Mouse (Mus musculus) midbrain, embryonic 15.5 days (tissue): Measurements from ENCODE around the gene Cybb. TPM values are rescaled to one million over a fixed set of nuclear protein-coding genes. Genes with fewer than 3 reads are reported as not detected.
"Not testable (repeated sequence)": the region's sequence is repeated elsewhere in the genome, so short reads cannot be mapped to it uniquely, and the experiment has no call there.

Experiments used
- ATAC-seq: fragments of 200-750 bp; cut with Nextera tagmentation; replicated peaks from 2 replicates; pipeline ENCODE4 v1.8.0; 2017; ENCODE audit warnings: moderate TSS enrichment
- H3K27ac ChIP-seq: fragments of 300-500 bp; sonication (generic); 2 replicates; pipeline ENCODE4 v1.5.1; 2015; ENCODE audit warnings: mild to moderate bottlenecking, inconsistent platforms
- H3K27me3 ChIP-seq: fragments of 300-500 bp; sonication (generic); replicated peaks from 2 replicates; pipeline ENCODE4 v1.6.1; 2015; ENCODE audit warnings: inconsistent platforms
- H3K36me3 ChIP-seq: fragments of 300-500 bp; sonication (generic); replicated peaks from 2 replicates; pipeline ENCODE4 v1.6.1; 2015; ENCODE audit warnings: inconsistent platforms
- H3K4me1 ChIP-seq: fragments of 300-500 bp; sonication (generic); 2 replicates; pipeline ENCODE4 v1.6.1; 2015; ENCODE audit warnings: inconsistent platforms
- H3K4me2 ChIP-seq: fragments of 300-500 bp; sonication (generic); 2 replicates; pipeline ENCODE4 v1.6.1; 2015; ENCODE audit warnings: inconsistent platforms, mild to moderate bottlenecking, moderate library complexity
- H3K4me3 ChIP-seq: fragments of 300-500 bp; sonication (generic); 2 replicates; pipeline ENCODE4 v1.5.1; 2015; ENCODE audit warnings: mild to moderate bottlenecking, inconsistent platforms
- H3K9ac ChIP-seq: fragments of 300-500 bp; sonication (generic); 2 replicates; pipeline ENCODE4 v1.6.1; 2015; ENCODE audit warnings: mild to moderate bottlenecking, inconsistent platforms
- H3K9me3 ChIP-seq: fragments of 300-500 bp; sonication (generic); 2 replicates; pipeline ENCODE4 v1.6.1; 2016; ENCODE audit warnings: inconsistent platforms
- WGBS: fragments of 180-500 bp; shearing (Covaris S2); methylation state at CpG from one replicate; pipeline ENCODE4 v1.1.7; 2015; ENCODE audit warnings: mixed read lengths; 5-methylcytosine and 5-hydroxymethylcytosine counted together
- polyA plus RNA-seq: library from polyadenylated mRNA; unstranded; fragments of >200 nt; fragmentation: Nextera tagmentation; extraction: Ambion mirVana; gene quantifications from 2 replicates; pipeline ENCODE4 v1.2.1, GENCODE M21; 2015

Gene Cybb
- polyA plus RNA-seq: 0.89 and 0.97 TPM in 2 replicates

DNA sequence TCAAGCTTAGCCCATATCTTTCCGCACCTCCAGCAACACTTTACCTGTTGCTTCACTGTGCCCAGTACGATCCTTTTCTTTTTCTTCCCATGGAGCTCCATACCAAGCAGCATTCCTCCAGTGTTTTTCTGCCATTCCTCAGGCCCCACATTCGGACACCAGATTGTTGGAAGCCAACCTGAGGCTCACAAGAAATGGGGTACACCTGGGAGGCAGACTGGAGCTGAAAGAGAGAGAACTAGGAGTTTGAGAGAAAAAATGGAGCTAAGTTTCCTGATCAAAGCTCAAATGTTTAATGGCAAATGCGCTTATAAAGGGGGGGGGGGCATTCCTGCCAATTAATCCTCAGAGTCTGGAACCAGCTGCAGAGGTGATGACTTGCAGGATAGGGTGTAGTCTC, at the start of gene Cybb:
Gene Cybb (minus strand): TSS at position 101 of the 400 bp plus-strand sequence.
- Histone ChIP-seq H3K9ac (no peak within 1 kb of the TSS), H3K27ac (no peak within 1 kb of the TSS), H3K27me3 (no peaks in the 10 kb centered on the region), H3K4me3 (no peak within 1 kb of the TSS), H3K9me3 (no peaks in the 10 kb centered on the region), H3K36me3 (no peaks in the 10 kb centered on the region), H3K4me2 (no peak within 1 kb of the TSS), H3K4me1 (no peaks in the 10 kb centered on the region)
- WGBS: 75% methylated on average over 4 of the region's 4 CpGs
- no peak for ATAC-seq

DNA sequence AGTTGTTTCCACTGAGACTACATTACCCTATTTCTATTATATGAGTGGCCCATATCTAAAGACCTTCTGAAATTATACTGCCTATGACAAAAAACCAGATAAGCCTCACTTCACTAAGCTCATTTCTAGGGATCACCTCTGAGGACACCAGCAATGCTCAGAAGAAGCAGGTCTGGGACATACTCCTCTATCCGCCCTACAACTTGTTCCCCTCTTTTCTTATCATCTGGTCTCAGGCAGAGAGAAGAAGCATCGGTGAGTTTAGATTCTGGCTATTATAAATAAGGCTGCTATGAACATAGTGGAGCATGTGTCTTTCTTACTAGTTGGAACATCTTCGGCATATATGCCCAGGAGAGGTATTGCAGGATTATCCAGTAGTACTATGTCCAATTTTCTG, 49.3 kb upstream of the Cybb start:
- WGBS: 84% methylated on average over 3 of the region's 3 CpGs
- ATAC-seq: no peak
- no peak overlapping the region for H3K27ac ChIP-seq
- H3K27me3 ChIP-seq: no peaks in the 10 kb centered on the region
- H3K4me2 ChIP-seq: no peak overlapping the region
- no peak overlapping the region for H3K9ac ChIP-seq
- H3K4me3 ChIP-seq: no peak overlapping the region
- no peaks in the 10 kb centered on the region for H3K36me3 ChIP-seq
- H3K9me3 ChIP-seq: no peaks in the 10 kb centered on the region
- no peaks in the 10 kb centered on the region for H3K4me1 ChIP-seq

- not testable (repeated sequence) for H3K36me3 ChIP-seq, H3K9ac ChIP-seq, H3K27me3 ChIP-seq, H3K4me2 ChIP-seq, ATAC-seq, H3K4me1 ChIP-seq, H3K9me3 ChIP-seq, H3K4me3 ChIP-seq, H3K27ac ChIP-seq
- 40% methylated on average over 2 of the region's 2 CpGs for WGBS
These were observed 32.4 kb upstream of the Cybb start for GRCm38 (mm10) chrX:9519969-9520368.

DNA sequence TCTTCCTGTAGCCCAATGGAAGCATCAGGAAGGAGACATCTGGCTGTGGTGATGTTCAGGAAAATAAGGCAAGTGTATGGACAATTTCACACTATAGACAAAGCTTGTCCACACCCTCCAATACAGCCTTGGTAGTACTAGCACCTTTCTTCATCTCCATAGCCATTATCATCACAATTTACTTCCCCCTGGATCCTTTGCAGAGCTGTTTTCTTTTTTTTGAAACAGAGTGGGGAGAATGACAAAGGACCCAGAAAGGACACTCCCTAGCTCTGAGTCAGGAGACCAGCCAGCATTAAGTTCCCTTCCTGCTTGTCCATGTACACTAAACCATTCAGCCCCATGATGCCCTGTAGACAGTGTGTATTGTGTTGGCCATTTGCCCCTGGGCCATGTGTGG, 30.0 kb upstream of the Cybb start:
- H3K4me3 ChIP-seq, H3K36me3 ChIP-seq, ATAC-seq, H3K27ac ChIP-seq, H3K4me2 ChIP-seq, H3K9me3 ChIP-seq, H3K27me3 ChIP-seq, H3K9ac ChIP-seq, H3K4me1 ChIP-seq: not testable (repeated sequence)

DNA sequence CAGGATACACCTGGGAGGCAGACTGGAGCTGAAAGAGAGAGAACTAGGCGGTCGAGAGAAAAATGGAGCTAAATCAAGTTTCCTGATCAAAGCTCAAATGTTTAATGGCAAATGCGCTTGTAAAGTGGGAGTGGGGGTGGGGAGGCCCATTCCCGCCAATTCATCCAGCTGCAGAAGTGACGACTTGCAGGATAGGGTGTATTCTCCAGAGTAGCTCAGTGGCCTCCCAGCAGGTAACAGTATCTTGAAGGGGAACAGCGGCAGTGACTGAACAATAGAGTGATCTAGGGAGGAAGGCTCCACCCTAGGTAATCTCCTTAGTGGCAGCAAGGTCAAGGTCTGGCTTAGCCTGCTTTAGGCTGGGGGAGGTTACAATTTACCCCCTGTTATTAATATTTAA, 12.5 kb downstream of the Cybb start:
- H3K4me3 ChIP-seq, H3K4me1 ChIP-seq, H3K4me2 ChIP-seq, ATAC-seq, H3K27ac ChIP-seq, H3K27me3 ChIP-seq, H3K9ac ChIP-seq, H3K9me3 ChIP-seq, H3K36me3 ChIP-seq: not testable (repeated sequence)
- 74% methylated on average over 6 of the region's 6 CpGs for WGBS

DNA sequence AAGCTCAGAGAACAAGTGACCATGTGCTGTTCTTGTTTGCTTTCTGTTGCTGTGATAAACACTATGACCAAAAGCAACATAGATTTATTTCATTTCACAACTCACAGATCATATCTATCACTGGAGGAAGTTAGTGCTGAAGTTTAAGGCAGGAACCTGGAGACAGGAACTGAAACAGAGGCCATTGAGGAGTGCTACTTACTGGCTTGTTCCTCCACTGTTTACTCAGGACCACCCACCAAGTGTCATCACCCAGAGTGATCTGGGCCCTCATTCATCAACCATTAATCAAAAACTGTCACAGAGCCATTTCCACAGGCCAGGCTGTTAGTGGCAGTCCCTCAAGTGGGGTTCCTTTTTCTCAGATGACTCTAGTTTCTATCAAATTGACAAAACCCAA, 13.1 kb downstream of the Cybb start:
- Histone ChIP-seq H3K36me3 (no peaks in the 10 kb centered on the region), H3K27me3 (no peaks in the 10 kb centered on the region), H3K27ac (no peak overlapping the region)

DNA sequence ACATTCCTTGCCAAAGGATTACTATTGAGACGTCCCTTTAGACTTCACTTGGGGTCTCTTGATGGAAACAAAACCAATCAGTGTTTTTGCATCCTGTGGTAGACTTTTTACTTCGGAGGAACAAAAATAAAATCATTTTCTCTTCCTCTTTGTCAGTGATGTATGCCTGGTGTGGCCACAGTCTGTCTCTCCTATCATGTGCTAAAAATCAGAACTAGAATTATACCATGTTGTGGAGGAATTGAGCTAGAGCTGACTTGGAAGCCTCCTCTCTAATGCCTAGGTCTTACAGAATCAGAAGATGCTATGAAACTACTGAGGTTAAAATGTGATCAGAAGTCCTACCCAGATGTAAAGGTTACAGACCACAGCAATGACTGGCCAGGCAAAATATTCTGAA, 13.8 kb downstream of the Cybb start:
- Histone ChIP-seq H3K9ac (no peak overlapping the region), H3K4me1 (no peaks in the 10 kb centered on the region), H3K27me3 (no peaks in the 10 kb centered on the region), H3K4me2 (no peak overlapping the region), H3K4me3 (no peak overlapping the region), H3K36me3 (no peaks in the 10 kb centered on the region), H3K9me3 (no peaks in the 10 kb centered on the region), H3K27ac (no peak overlapping the region)
- no peak for ATAC-seq
- 74% methylated on average over 2 of the region's 2 CpGs for WGBS

More for the DNA sequence above, 13.1 kb downstream of the Cybb start:
- Histone ChIP-seq H3K4me3 (no peak overlapping the region), H3K4me2 (no peak overlapping the region), H3K9me3 (no peaks in the 10 kb centered on the region), H3K4me1 (no peaks in the 10 kb centered on the region), H3K9ac (no peak overlapping the region)
- ATAC-seq: no peak

DNA sequence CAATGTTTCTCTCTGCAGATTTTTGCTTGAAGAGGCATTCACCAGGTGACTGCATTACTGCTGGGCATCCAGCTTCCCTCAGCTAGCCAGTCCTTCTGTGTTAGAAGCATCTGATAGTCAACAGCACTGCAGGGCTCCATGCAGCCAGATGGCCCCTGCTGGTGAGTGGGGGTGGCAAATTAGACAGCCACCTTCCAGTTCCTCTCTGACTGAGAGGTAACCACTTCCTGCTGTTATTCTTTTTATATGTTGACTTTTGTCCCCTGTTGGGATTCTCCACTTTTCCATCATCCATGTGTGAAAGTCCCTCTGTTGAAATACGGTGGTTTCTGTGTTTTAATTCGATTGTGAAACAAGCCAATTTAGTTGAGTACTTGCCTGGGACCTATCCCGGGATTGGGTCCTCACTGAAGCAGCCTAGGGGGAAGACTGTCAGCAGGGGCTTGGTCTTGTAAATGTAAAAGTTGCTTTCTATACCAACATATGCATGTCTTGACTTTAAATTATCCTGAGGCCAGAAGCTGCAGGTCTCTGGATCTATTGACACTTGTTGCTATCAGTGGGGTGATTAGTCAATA, 16.7 kb downstream of the Cybb start:
- no peak for ATAC-seq
- H3K27ac ChIP-seq: no peak overlapping the region

GRCm38 (mm10) chrX:9469100-9469499, 18.5 kb downstream of the Cybb start:
- no peak overlapping the region for H3K4me2 ChIP-seq
- no peak overlapping the region for H3K9ac ChIP-seq
- no peaks in the 10 kb centered on the region for H3K4me1 ChIP-seq
- no peak overlapping the region for H3K4me3 ChIP-seq
- ATAC-seq: no peak
- no peak overlapping the region for H3K27ac ChIP-seq
- H3K9me3 ChIP-seq: no peaks in the 10 kb centered on the region
- H3K27me3 ChIP-seq: no peaks in the 10 kb centered on the region
- no peaks in the 10 kb centered on the region for H3K36me3 ChIP-seq

More for the DNA sequence above, 16.7 kb downstream of the Cybb start:
- Histone ChIP-seq H3K4me1 (no peaks in the 10 kb centered on the region), H3K27me3 (no peaks in the 10 kb centered on the region), H3K9me3 (no peaks in the 10 kb centered on the region), H3K9ac (no peak overlapping the region), H3K4me2 (no peak overlapping the region), H3K4me3 (no peak overlapping the region), H3K36me3 (no peaks in the 10 kb centered on the region)
- WGBS: 43% methylated on average over 3 of the region's 3 CpGs

DNA sequence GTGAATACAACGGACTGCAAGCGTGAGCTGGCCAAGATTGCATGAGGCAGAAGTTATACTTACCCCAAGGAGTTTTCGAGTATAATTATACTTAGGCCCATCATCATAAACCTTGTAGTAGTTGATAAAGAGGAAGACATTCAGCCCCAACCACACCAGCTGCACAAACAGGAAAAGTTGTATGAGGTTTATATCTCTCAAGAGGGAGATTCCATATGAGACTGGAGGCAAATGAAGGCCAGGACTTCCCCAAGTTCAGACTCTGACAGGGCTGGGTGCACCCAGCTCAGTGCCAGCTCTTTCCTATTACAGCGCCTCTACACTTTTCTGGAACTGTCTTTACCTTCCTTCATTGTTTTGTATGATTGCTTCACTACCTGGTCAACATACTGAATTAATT, 20.6 kb downstream of the Cybb start:
- ATAC-seq: no peak
- H3K4me1 ChIP-seq: no peaks in the 10 kb centered on the region
- no peak overlapping the region for H3K27ac ChIP-seq
- no peaks in the 10 kb centered on the region for H3K27me3 ChIP-seq
- no peaks in the 10 kb centered on the region for H3K9me3 ChIP-seq
- no peak overlapping the region for H3K4me3 ChIP-seq
- no peaks in the 10 kb centered on the region for H3K36me3 ChIP-seq
- no peak overlapping the region for H3K9ac ChIP-seq
- no peak overlapping the region for H3K4me2 ChIP-seq
- 86% methylated on average over 4 of the region's 4 CpGs for WGBS

DNA sequence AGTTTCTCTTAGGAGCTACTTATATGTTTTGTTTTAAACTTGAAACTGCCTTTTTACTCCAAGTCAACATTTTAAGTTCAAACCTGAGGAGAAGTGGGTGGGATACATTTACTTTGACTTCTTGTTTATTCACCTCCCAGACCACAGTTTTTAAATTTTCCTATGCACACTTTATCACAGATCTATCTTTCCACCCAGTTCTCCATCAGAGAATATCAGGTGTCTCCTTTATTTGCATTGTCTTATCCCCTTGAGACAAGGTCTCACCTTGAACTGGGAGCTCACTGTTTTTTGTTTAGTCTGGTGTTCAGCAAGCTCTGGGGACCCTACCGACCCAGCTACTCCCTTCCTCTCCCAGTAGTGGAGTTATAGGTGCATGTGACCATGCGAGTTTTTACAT, 21.7 kb downstream of the Cybb start:
- Histone ChIP-seq H3K36me3 (no peaks in the 10 kb centered on the region), H3K9me3 (no peaks in the 10 kb centered on the region), H3K4me3 (no peak overlapping the region), H3K27ac (no peak overlapping the region), H3K4me2 (no peak overlapping the region), H3K4me1 (no peaks in the 10 kb centered on the region), H3K27me3 (no peaks in the 10 kb centered on the region), H3K9ac (no peak overlapping the region)
- no peak for ATAC-seq
- WGBS: 74% methylated on average over 2 of the region's 2 CpGs

GRCm38 (mm10) chrX:9462671-9463070, 24.9 kb downstream of the Cybb start:
- no peak for ATAC-seq
- Histone ChIP-seq H3K27ac (no peak overlapping the region), H3K9ac (no peak overlapping the region), H3K27me3 (no peaks in the 10 kb centered on the region), H3K9me3 (no peaks in the 10 kb centered on the region), H3K4me1 (no peaks in the 10 kb centered on the region), H3K36me3 (no peaks in the 10 kb centered on the region), H3K4me2 (no peak overlapping the region), H3K4me3 (no peak overlapping the region)
- WGBS: 78% methylated on average over 3 of the region's 3 CpGs

GRCm38 (mm10) chrX:9461399-9461798, 26.2 kb downstream of the Cybb start:
- H3K36me3 ChIP-seq: no peaks in the 10 kb centered on the region
- H3K4me2 ChIP-seq: no peak overlapping the region
- ATAC-seq: no peak
- H3K4me3 ChIP-seq: no peak overlapping the region
- no peaks in the 10 kb centered on the region for H3K4me1 ChIP-seq
- H3K9me3 ChIP-seq: no peaks in the 10 kb centered on the region
- H3K9ac ChIP-seq: no peak overlapping the region
- H3K27me3 ChIP-seq: no peaks in the 10 kb centered on the region
- H3K27ac ChIP-seq: no peak overlapping the region
